Mouse (Mus musculus) embryonic facial prominence, embryonic 11.5 days (tissue): Measurements from ENCODE around the gene Opcml. TPM values are rescaled to one million over a fixed set of nuclear protein-coding genes. Genes with fewer than 3 reads are reported as not detected.

Experiments used
- ATAC-seq: fragments of 200-750 bp; cut with Nextera tagmentation; replicated peaks from 2 replicates; pipeline ENCODE4 v1.8.0; 2017; ENCODE audit warnings: low read depth; ENCODE audit not compliant: insufficient number of reproducible peaks, low FRiP score, low TSS enrichment
- DNase-seq: peaks from one replicate; pipeline ENCODE4 v3.0.0-alpha.2; 2015; ENCODE audit warnings: low spot score
- H3K27ac ChIP-seq: fragments of 300-500 bp; sonication (generic); replicated peaks from 2 replicates; pipeline ENCODE4 v1.5.1; 2014; ENCODE audit warnings: mild to moderate bottlenecking, low read depth, low read length, control low read depth
- H3K27me3 ChIP-seq: fragments of 300-500 bp; sonication (generic); 2 replicates; pipeline ENCODE4 v1.6.1; 2014; ENCODE audit warnings: mild to moderate bottlenecking, low read length, moderate library complexity, mixed read lengths; ENCODE audit not compliant: control insufficient read depth, insufficient read depth
- H3K36me3 ChIP-seq: fragments of 300-500 bp; sonication (generic); replicated peaks from 2 replicates; pipeline ENCODE4 v1.6.1; 2014; ENCODE audit warnings: low read depth, mild to moderate bottlenecking, low read length, moderate library complexity, mixed read lengths; ENCODE audit not compliant: control insufficient read depth, insufficient read depth
- H3K4me1 ChIP-seq: fragments of 300-500 bp; sonication (generic); 2 replicates; pipeline ENCODE4 v1.6.1; 2014; ENCODE audit warnings: low read length, mixed read lengths; ENCODE audit not compliant: control insufficient read depth, insufficient read depth
- H3K4me2 ChIP-seq: fragments of 300-500 bp; sonication (generic); 2 replicates; pipeline ENCODE4 v1.6.1; 2014; ENCODE audit warnings: low read depth, mild to moderate bottlenecking, control low read depth, low read length, moderate library complexity
- H3K4me3 ChIP-seq: fragments of 300-500 bp; sonication (generic); 2 replicates; pipeline ENCODE4 v1.5.1; 2014; ENCODE audit warnings: low read depth, low read length, control low read depth
- H3K9ac ChIP-seq: fragments of 300-500 bp; sonication (generic); replicated peaks from 2 replicates; pipeline ENCODE4 v1.6.1; 2014; ENCODE audit warnings: mild to moderate bottlenecking, control low read depth, low read length
- H3K9me3 ChIP-seq: fragments of 300-500 bp; sonication (generic); replicated peaks from 2 replicates; pipeline ENCODE4 v1.6.1; 2016; ENCODE audit warnings: mild to moderate bottlenecking, low read length, inconsistent platforms, mixed read lengths; ENCODE audit not compliant: control insufficient read depth
- WGBS: fragments of 180-500 bp; shearing (Covaris S2); extraction: QIAGEN DNeasy Blood & Tissue Kit; methylation state at CpG from one replicate; pipeline ENCODE4 v1.1.7; 2014; 5-methylcytosine and 5-hydroxymethylcytosine counted together
- polyA plus RNA-seq: library from polyadenylated mRNA; unstranded; fragments of >200 nt; fragmentation: Nextera tagmentation; extraction: Ambion mirVana; gene quantifications from 2 replicates; pipeline ENCODE4 v1.2.1, GENCODE M21; 2014

The Opcml gene
- polyA plus RNA-seq, 1 experiment from 2014 or later, result 2.3 TPM

- H3K4me2 ChIP-seq, result no peak overlapping the region
- ATAC-seq (no peak), DNase-seq (no peak)
- H3K27me3 ChIP-seq, result no peaks in the 10 kb centered on the region
- 70% methylated on average over 5 of the region's 5 CpGs for WGBS
- no peak overlapping the region for H3K27ac ChIP-seq
- no peak overlapping the region for H3K9ac ChIP-seq
- no peaks in the 10 kb centered on the region for H3K9me3 ChIP-seq
- H3K4me1 ChIP-seq, result no peaks in the 10 kb centered on the region
- no peaks in the 10 kb centered on the region for H3K36me3 ChIP-seq
- H3K4me3 ChIP-seq, result no peak overlapping the region
Measured at GRCm38 (mm10) chr9:27842806-27843205, 52.2 kb downstream of the Opcml start.

- H3K27me3 ChIP-seq, result no peaks in the 10 kb centered on the region
- ATAC-seq, result no peak
- H3K9ac ChIP-seq, result no peak overlapping the region
- 65% methylated on average over 3 of the region's 3 CpGs for WGBS
- no peaks in the 10 kb centered on the region for H3K4me1 ChIP-seq
- no peaks in the 10 kb centered on the region for H3K36me3 ChIP-seq
- H3K9me3 ChIP-seq, result no peaks in the 10 kb centered on the region
- no peak overlapping the region for H3K4me3 ChIP-seq
- H3K4me2 ChIP-seq, result no peak overlapping the region
- H3K27ac ChIP-seq, result no peak overlapping the region
- DNase-seq, result no peak
Measured at GRCm38 (mm10) chr9:27871624-27872023, 81.0 kb downstream of the Opcml start.

GRCm38 (mm10) chr9:27889636-27890035 is 99.1 kb downstream of the Opcml start:
- no peaks in the 10 kb centered on the region for H3K27me3 ChIP-seq
- no peaks in the 10 kb centered on the region for H3K9me3 ChIP-seq
- H3K4me2 ChIP-seq, result no peak overlapping the region
- ATAC-seq, result no peak
- 85% methylated on average over 5 of the region's 5 CpGs for WGBS
- H3K4me3 ChIP-seq, result no peak overlapping the region
- H3K9ac ChIP-seq, result no peak overlapping the region
- H3K27ac ChIP-seq, result no peak overlapping the region
- no peaks in the 10 kb centered on the region for H3K4me1 ChIP-seq
- no peaks in the 10 kb centered on the region for H3K36me3 ChIP-seq
- no peak for DNase-seq

DNA sequence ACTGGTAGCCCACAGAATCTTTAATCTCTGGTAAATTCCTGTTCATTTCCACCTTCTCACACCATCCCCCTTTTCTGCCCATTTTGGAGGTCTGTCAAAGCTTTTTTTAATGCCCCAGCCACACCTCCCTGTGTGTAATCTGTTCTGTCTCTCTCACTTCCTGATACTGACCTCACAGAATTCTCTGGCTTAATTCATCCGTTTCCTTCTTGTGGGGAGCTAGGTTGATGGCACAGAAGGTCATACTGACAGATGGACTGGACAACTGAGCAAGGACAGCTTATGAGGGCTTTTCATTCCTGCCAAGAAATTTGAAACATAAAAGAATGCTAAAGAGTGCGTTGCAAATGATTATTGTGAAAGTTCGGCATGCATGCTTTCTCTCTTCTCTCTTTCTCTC is 126.7 kb downstream of the Opcml start:
- H3K4me2 ChIP-seq, result no peak overlapping the region
- no peak overlapping the region for H3K9ac ChIP-seq
- ATAC-seq, result no peak
- no peaks in the 10 kb centered on the region for H3K27me3 ChIP-seq
- no peaks in the 10 kb centered on the region for H3K9me3 ChIP-seq
- H3K4me3 ChIP-seq, result no peak overlapping the region
- DNase-seq, result no peak
- H3K4me1 ChIP-seq, result no peaks in the 10 kb centered on the region
- 62% methylated on average over 3 of the region's 3 CpGs for WGBS
- no peak overlapping the region for H3K27ac ChIP-seq
- no peaks in the 10 kb centered on the region for H3K36me3 ChIP-seq

GRCm38 (mm10) chr9:27923495-27923894 is 132.9 kb downstream of the Opcml start:
- no peak overlapping the region for H3K4me2 ChIP-seq
- 91% methylated on average over 1 of the region's 1 CpGs for WGBS
- no peak overlapping the region for H3K9ac ChIP-seq
- no peak overlapping the region for H3K4me3 ChIP-seq
- ATAC-seq (no peak), DNase-seq (no peak)
- no peak overlapping the region for H3K27ac ChIP-seq
- no peaks in the 10 kb centered on the region for H3K4me1 ChIP-seq
- no peaks in the 10 kb centered on the region for H3K36me3 ChIP-seq
- H3K27me3 ChIP-seq, result no peaks in the 10 kb centered on the region
- H3K9me3 ChIP-seq, result no peaks in the 10 kb centered on the region

- 70% methylated on average over 4 of the region's 4 CpGs for WGBS
- Histone ChIP-seq H3K27ac (no peak overlapping the region), H3K9me3 (no peaks in the 10 kb centered on the region), H3K4me3 (no peak overlapping the region), H3K4me1 (no peaks in the 10 kb centered on the region), H3K4me2 (no peak overlapping the region), H3K27me3 (no peaks in the 10 kb centered on the region), H3K36me3 (no peaks in the 10 kb centered on the region), H3K9ac (no peak overlapping the region)
- no peak for ATAC-seq
- DNase-seq, result no peak
Measured at GRCm38 (mm10) chr9:27923945-27924825, 133.6 kb downstream of the Opcml start.

GRCm38 (mm10) chr9:27925650-27926049 is 135.1 kb downstream of the Opcml start:
- Histone ChIP-seq H3K4me1 (no peaks in the 10 kb centered on the region), H3K27ac (no peak overlapping the region), H3K4me3 (no peak overlapping the region), H3K9ac (no peak overlapping the region), H3K9me3 (no peaks in the 10 kb centered on the region), H3K4me2 (no peak overlapping the region), H3K36me3 (no peaks in the 10 kb centered on the region), H3K27me3 (no peaks in the 10 kb centered on the region)
- no peak for DNase-seq
- WGBS, result 55% methylated on average over 2 of the region's 2 CpGs
- no peak for ATAC-seq

GRCm38 (mm10) chr9:27937253-27937652 is 146.7 kb downstream of the Opcml start:
- H3K36me3 ChIP-seq, result no peaks in the 10 kb centered on the region
- no peak for ATAC-seq
- H3K4me2 ChIP-seq, result no peak overlapping the region
- no peaks in the 10 kb centered on the region for H3K9me3 ChIP-seq
- no peaks in the 10 kb centered on the region for H3K4me1 ChIP-seq
- no peak overlapping the region for H3K27ac ChIP-seq
- DNase-seq, result no peak
- H3K9ac ChIP-seq, result no peak overlapping the region
- H3K27me3 ChIP-seq, result no peaks in the 10 kb centered on the region
- H3K4me3 ChIP-seq, result no peak overlapping the region
